Mouse (Mus musculus) liver, postnatal 0 days (tissue): ENCODE measurements around the gene Acsl1.

Experiments
- CTCF ChIP-seq: sonication (generic); IDR thresholded peaks from 2 replicates; pipeline ENCODE4 v1.5.1; 2016; ENCODE audit warnings: antibody characterized with exemption, low read depth
- EP300 ChIP-seq: IDR thresholded peaks from 2 replicates; pipeline ENCODE4 v1.6.1; 2016; ENCODE audit warnings: antibody characterized with exemption, low read depth, mild to moderate bottlenecking

GRCm38 (mm10) chr8:46570673-46571072 is 99.8 kb downstream of the Acsl1 start:
- TF ChIP-seq CTCF (no peak), EP300 (no peak)
